ENCODE assay signal across 9 mouse cellular contexts in the genomic region with DNA sequence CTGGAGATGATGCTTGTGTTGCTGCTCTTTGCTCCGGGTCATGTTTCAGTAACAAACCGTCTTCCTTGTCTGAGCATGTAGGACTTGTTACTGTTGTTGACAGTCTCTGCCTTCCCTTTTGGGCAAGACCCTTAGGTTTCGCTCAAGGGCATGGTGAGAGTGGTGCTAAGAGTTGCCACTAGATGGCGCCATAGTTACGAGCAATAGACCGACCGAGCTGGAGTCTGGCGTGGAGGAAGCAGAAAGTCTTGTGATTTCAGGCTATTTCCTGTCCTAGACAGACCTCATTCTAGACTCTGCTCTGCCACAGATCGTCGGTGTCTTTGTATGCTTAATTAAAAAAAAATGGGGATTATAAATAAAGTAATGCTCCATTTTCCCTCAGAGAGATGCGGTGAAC. TPM values are rescaled to one million over a fixed set of nuclear protein-coding genes. Genes with fewer than 3 reads are reported as not detected.
DNase-seq lines count a peak whose midpoint lies in the region; ATAC-seq and TF ChIP-seq lines count a peak whose summit lies in the region.
"Had no signal": no experiment of that assay in that cellular context is flagged by ENCODE, and none has a peak within 500 bp of the region (broad histone marks: within the 10 kb centered on the region; RNA-seq: fewer than 3 reads in every experiment).

No protein-coding gene starts in this region.

- TF ChIP-seq POLR2A in ES-Bruce4 (IDR thresholded peaks at IDR 0.05; ENCODE audit: insufficient read depth, low read length): no peak
- TF ChIP-seq POLR2A in brain, embryonic 14.5 days (IDR thresholded peaks at IDR 0.05; ENCODE audit: borderline replicate concordance, extremely low read depth, insufficient read depth, insufficient read length, poor library complexity, severe bottlenecking): no peak

- H3K36me3 ChIP-seq in ES-Bruce4 (ENCODE audit: control insufficient read depth, insufficient read depth, low read length, poor library complexity, severe bottlenecking): no peaks in the 10 kb centered on the region
- no peaks in the 10 kb centered on the region for H3K36me3 ChIP-seq in lung, embryonic 16.5 days (ENCODE audit: control insufficient read depth, insufficient read depth, low read length)
- H3K36me3 ChIP-seq: limb, embryonic 12.5 days had no signal

- 0 out of 2 replicates have a peak, but pooled peaks have one; percentile 52 for TF ChIP-seq EP300 in ES-Bruce4 (IDR thresholded peaks at IDR 0.05; ENCODE audit: insufficient read depth, low read depth, low read length)

- no peak overlapping the region for H3K4me2 ChIP-seq in lung, embryonic 16.5 days (ENCODE audit: low read depth, low read length)
- H3K4me2 ChIP-seq: limb, embryonic 12.5 days had no signal

- 8% methylated on average over 11 of the region's 11 CpGs for WGBS in lung, embryonic 16.5 days

- H3K27me3 ChIP-seq in ES-Bruce4 (ENCODE audit: control insufficient read depth, insufficient read depth, low read length, poor library complexity, severe bottlenecking): no peaks in the 10 kb centered on the region
- no peaks in the 10 kb centered on the region for H3K27me3 ChIP-seq in lung, embryonic 16.5 days (ENCODE audit: control insufficient read depth, insufficient read depth, low read depth, low read length)
- H3K27me3 ChIP-seq: limb, embryonic 12.5 days had no signal

- TF ChIP-seq CTCF in ES-Bruce4 (IDR thresholded peaks at IDR 0.05; ENCODE audit: low read depth, low read length): peak; percentile 99
- TF ChIP-seq CTCF in brain, embryonic 14.5 days (IDR thresholded peaks at IDR 0.05; ENCODE audit: borderline replicate concordance, extremely low read depth, insufficient read depth, insufficient read length): peak; percentile 96

- peak; percentile 79 for ATAC-seq in lung, embryonic 16.5 days (ENCODE audit: low read depth)

- H3K9me3 ChIP-seq in ES-Bruce4 (replicated peaks; ENCODE audit: control insufficient read depth, insufficient read depth, low read length, poor library complexity, severe bottlenecking): no peaks in the 10 kb centered on the region
- no peaks in the 10 kb centered on the region for H3K9me3 ChIP-seq in lung, embryonic 16.5 days (ENCODE audit: control insufficient read depth, low read length)
- H3K9me3 ChIP-seq: limb, embryonic 12.5 days had no signal

- peak overlapping the region; percentile 53 for H3K4me3 ChIP-seq in ES-Bruce4 (ENCODE audit: low read depth, low read length)
- H3K4me3 ChIP-seq in lung, embryonic 16.5 days (ENCODE audit: low read length): no peak overlapping the region
- H3K4me3 ChIP-seq: limb, embryonic 12.5 days had no signal

- intact Hi-C loops in heart, postnatal 10 days (cut with DNase I): loop anchor here (1.0 to 10.0 kb wide), 6 partner anchors 89 to 971 kb away; a partner anchor contains a TSS

- H3K4me1 ChIP-seq in ES-Bruce4 (ENCODE audit: control insufficient read depth, insufficient read depth, low read length): peaks cover 2% of the 10 kb centered on the region
- H3K4me1 ChIP-seq in lung, embryonic 16.5 days (replicated peaks; ENCODE audit: control insufficient read depth, insufficient read depth, low read length): no peaks in the 10 kb centered on the region
- H3K4me1 ChIP-seq: limb, embryonic 12.5 days had no signal

- no peak overlapping the region for H3K27ac ChIP-seq in ES-Bruce4 (ENCODE audit: insufficient read depth, low read length)
- H3K27ac ChIP-seq in lung, embryonic 16.5 days (ENCODE audit: low read length): no peak overlapping the region
- H3K27ac ChIP-seq: limb, embryonic 12.5 days had no signal

- peak overlapping the region; percentile 25; the same call in 1 of the 2 replicates for H3K9ac ChIP-seq in ES-Bruce4 (ENCODE audit: low read depth, poor library complexity, severe bottlenecking)
- H3K9ac ChIP-seq in lung, embryonic 16.5 days (ENCODE audit: low read length): no peak overlapping the region
- H3K9ac ChIP-seq: limb, embryonic 12.5 days had no signal

- peak; percentile 93 for DNase-seq in brain, embryonic 14.5 days (ENCODE audit: low read depth)
- peak; percentile 46 for DNase-seq in fibroblast of lung, adult 2 months (ENCODE audit: low read depth)
- DNase-seq in heart, postnatal 10 days: peak; percentile 72 to 86
- DNase-seq in layer of hippocampus, adult 18-20 months (ENCODE audit: low spot score in 2 of 2): peak; percentile 71 to 92
- peak; percentile 45 for DNase-seq in ovary, postnatal 36 days (ENCODE audit: low spot score)
- peak; percentile 72 for DNase-seq in thymus, postnatal 25 days

RNA-seq across cellular contexts. Expression of a gene that starts 40.3 kb away (rescaled TPM):
- not detected in 2 replicates for polyA plus RNA-seq in ES-Bruce4 (2011; ENCODE audit: insufficient read depth, insufficient read length, low read depth, missing spikeins)
- not detected in 2 replicates for polyA plus RNA-seq in brain, embryonic 14.5 days (2012; rRNA removed)
- not detected for total RNA-seq in heart, postnatal 10 days (2021)
- not detected for total RNA-seq in layer of hippocampus, adult 18-20 months (2021)
- polyA plus RNA-seq in lung, embryonic 16.5 days (2015; fragmentation: Nextera tagmentation; extraction: Ambion mirVana): 0.15 and 0.24 TPM in 2 replicates
- polyA plus RNA-seq: limb, embryonic 12.5 days had no signal
